Mouse (Mus musculus) midbrain, embryonic 14.5 days (tissue): ENCODE measurements around the gene Prkd1. TPM values are rescaled to one million over a fixed set of nuclear protein-coding genes. Genes with fewer than 3 reads are reported as not detected.
A peak's percentile ranks its signal among the peaks of the same experiment; 100 is the strongest.

Experiments
- ATAC-seq: fragments of 200-750 bp; cut with Nextera tagmentation; 2 replicates; pipeline ENCODE4 v1.8.0; 2017; ENCODE audit warnings: moderate number of reproducible peaks, moderate library complexity; ENCODE audit not compliant: low FRiP score, low TSS enrichment
- DNase-seq: peaks from one replicate; pipeline ENCODE4 v3.0.0-alpha.2; 2015
- H3K27ac ChIP-seq: fragments of 300-500 bp; sonication (generic); replicated peaks from 2 replicates; pipeline ENCODE4 v1.5.1; 2014; ENCODE audit warnings: mild to moderate bottlenecking, low read depth, low read length, moderate library complexity
- H3K27me3 ChIP-seq: fragments of 300-500 bp; sonication (generic); 2 replicates; pipeline ENCODE4 v1.6.1; 2014; ENCODE audit warnings: low read length, control low read depth, mixed read lengths; ENCODE audit not compliant: control insufficient read depth, insufficient read depth
- H3K36me3 ChIP-seq: fragments of 300-500 bp; sonication (generic); 2 replicates; pipeline ENCODE4 v1.6.1; 2014; ENCODE audit warnings: low read length, control low read depth; ENCODE audit not compliant: control insufficient read depth, insufficient read depth
- H3K4me1 ChIP-seq: fragments of 300-500 bp; sonication (generic); 2 replicates; pipeline ENCODE4 v1.6.1; 2014; ENCODE audit warnings: mild to moderate bottlenecking, antibody characterized with exemption, low read length, control low read depth; ENCODE audit not compliant: control insufficient read depth, insufficient read depth
- H3K4me2 ChIP-seq: fragments of 300-500 bp; sonication (generic); 2 replicates; pipeline ENCODE4 v1.6.1; 2014; ENCODE audit warnings: mild to moderate bottlenecking, low read length, moderate library complexity
- H3K4me3 ChIP-seq: fragments of 300-500 bp; sonication (generic); replicated peaks from 2 replicates; pipeline ENCODE4 v1.5.1; 2014; ENCODE audit warnings: low read depth, low read length
- H3K9ac ChIP-seq: fragments of 300-500 bp; sonication (generic); replicated peaks from 2 replicates; pipeline ENCODE4 v1.6.1; 2014; ENCODE audit warnings: mild to moderate bottlenecking, low read length, moderate library complexity
- H3K9me3 ChIP-seq: fragments of 300-500 bp; sonication (generic); 2 replicates; pipeline ENCODE4 v1.6.1; 2016; ENCODE audit warnings: low read length, control low read depth, mixed read lengths; ENCODE audit not compliant: control insufficient read depth
- WGBS: fragments of 180-500 bp; shearing (Covaris S2); extraction: QIAGEN DNeasy Blood & Tissue Kit; methylation state at CpG from one replicate; pipeline ENCODE4 v1.1.7; 2014; 5-methylcytosine and 5-hydroxymethylcytosine counted together
- polyA plus RNA-seq: library from polyadenylated mRNA; unstranded; fragments of >200 nt; fragmentation: Nextera tagmentation; extraction: Ambion mirVana; gene quantifications from 2 replicates; pipeline ENCODE4 v1.2.1, GENCODE M21; 2014

The Prkd1 gene
- polyA plus RNA-seq, 1 experiment from 2014 or later = 2.8 TPM

DNA sequence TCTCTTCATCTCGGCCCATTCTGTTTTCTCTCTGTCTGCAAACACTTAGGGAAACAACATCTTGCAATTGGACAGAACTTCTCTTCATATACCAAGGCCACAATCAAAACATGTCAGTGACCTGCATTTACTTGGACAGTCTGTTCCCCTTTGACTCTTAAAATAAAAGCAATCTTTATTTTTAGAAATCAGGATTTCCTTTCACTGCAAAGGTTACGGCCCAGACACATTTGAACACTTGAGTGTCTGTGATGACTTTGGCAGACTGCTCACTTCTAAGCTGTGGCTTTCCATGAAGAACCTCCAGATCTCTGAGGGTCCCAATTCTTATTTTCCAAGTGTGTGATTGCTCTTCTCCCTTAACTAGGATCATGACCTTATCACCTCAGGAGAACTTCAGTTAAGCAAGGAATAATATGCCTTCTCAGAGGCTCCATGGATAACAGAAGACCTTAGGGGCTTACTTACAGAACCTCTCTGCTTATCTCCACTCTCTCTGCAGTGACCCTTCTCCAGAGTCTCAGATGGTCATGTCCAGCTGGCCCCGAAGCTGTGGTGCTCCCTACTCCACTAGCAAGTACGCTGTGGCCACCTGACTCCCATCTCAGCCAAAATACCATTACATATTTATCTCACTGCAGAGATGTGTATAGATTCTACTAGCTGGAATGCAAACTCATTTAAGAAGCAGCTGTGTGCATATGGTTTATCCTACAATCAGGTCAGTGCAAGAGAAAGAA is 137.2 kb downstream of the Prkd1 start:
- Histone ChIP-seq H3K9me3 (no peaks in the 10 kb centered on the region), H3K27me3 (no peaks in the 10 kb centered on the region), H3K36me3 (no peaks in the 10 kb centered on the region), H3K4me1 (no peaks in the 10 kb centered on the region), H3K4me3 (no peak overlapping the region), H3K9ac (no peak overlapping the region), H3K27ac (no peak overlapping the region), H3K4me2 (no peak overlapping the region)
- WGBS = 94% methylated on average over 4 of the region's 4 CpGs
- DNase-seq = no peak
- ATAC-seq = no peak

DNA sequence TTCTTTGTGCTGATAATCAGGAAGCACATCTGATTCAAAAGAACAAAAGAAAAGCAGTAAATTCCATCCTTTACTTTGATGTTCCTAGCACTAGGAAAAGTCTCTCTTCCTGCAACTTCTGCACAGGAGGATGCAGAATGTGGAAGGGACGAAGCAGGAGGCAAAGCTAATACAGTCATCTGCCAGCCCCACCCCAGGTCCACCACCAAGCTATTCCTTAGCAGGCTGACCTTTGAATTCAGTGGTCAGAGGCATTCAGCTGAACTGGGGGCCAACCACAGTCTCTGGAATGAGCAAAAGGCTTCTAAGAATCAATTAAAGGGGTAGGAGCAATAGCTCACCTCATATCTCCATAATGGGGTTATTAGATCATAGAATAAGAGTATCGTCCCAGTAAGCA is 140.1 kb downstream of the Prkd1 start:
- Histone ChIP-seq H3K27me3 (no peaks in the 10 kb centered on the region), H3K27ac (no peak overlapping the region), H3K4me2 (no peak overlapping the region), H3K4me1 (no peaks in the 10 kb centered on the region), H3K9ac (no peak overlapping the region), H3K36me3 (no peaks in the 10 kb centered on the region), H3K4me3 (no peak overlapping the region), H3K9me3 (no peaks in the 10 kb centered on the region)
- no peak for ATAC-seq
- no peak for DNase-seq
- WGBS = 78% methylated on average over 2 of the region's 2 CpGs

DNA sequence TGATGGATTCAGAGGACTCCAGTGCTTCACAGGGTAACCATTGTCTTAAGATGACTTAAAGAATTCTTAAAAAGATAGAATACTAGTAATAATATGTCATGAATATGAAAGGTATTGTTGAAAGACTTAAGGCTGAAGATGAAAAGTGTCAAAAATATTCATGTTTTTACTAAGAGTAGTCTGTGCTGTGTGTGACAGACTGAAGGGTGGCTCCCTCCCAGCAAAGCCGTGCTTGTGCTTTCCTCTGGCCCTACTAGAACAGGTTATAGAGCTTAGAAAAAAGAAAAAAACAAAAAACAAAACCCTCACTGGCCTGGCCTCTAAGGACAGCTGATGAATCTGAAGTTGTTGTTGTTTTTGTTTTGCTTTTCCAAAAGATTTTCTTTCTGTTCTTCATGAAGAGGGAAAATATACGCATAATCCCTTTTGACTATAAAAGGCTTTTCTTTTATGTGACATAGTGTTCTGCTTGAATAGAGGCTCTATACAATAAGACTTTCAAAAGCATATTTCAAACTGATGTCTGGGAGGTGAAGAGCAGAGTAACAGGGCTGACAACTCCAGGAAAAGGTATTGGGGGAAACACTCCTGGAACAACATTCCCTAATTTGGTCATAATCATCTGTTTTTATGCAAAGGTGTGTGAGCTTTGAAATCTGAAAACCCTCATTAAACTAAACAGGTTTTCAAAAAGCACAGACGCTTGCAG is 148.9 kb downstream of the Prkd1 start:
- H3K36me3 ChIP-seq = no peaks in the 10 kb centered on the region
- H3K9ac ChIP-seq = no peak overlapping the region
- no peaks in the 10 kb centered on the region for H3K4me1 ChIP-seq
- no peaks in the 10 kb centered on the region for H3K9me3 ChIP-seq
- no peak overlapping the region for H3K27ac ChIP-seq
- DNase-seq = no peak
- WGBS = 34% methylated on average over 3 of the region's 3 CpGs
- no peak overlapping the region for H3K4me3 ChIP-seq
- no peaks in the 10 kb centered on the region for H3K27me3 ChIP-seq
- no peak overlapping the region for H3K4me2 ChIP-seq
- ATAC-seq = no peak

DNA sequence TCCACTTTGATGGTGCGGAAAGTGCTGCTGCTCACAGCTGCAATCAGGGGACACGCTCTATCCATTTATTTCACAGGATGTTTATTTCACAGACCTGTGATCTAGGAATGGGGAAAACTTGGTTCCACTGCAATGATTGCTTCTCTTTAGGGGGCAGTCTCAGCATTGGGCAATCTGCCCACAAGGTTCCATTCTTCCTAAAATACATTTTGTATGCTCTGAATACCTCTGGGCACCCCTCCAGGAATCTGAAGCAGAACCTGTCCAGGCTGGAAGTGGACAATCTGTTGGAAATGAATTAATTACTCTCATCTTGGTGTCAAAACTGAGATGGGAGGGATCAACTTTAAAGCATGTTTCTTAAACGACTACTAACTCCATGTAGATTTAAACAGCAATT is 152.9 kb downstream of the Prkd1 start:
- no peak overlapping the region for H3K4me3 ChIP-seq
- no peak overlapping the region for H3K27ac ChIP-seq
- no peaks in the 10 kb centered on the region for H3K4me1 ChIP-seq
- WGBS = 83% methylated on average over 3 of the region's 3 CpGs
- H3K4me2 ChIP-seq = no peak overlapping the region
- peak; percentile 25 for DNase-seq
- H3K9ac ChIP-seq = no peak overlapping the region
- H3K9me3 ChIP-seq = no peaks in the 10 kb centered on the region
- no peaks in the 10 kb centered on the region for H3K36me3 ChIP-seq
- no peaks in the 10 kb centered on the region for H3K27me3 ChIP-seq
- ATAC-seq = no peak

DNA sequence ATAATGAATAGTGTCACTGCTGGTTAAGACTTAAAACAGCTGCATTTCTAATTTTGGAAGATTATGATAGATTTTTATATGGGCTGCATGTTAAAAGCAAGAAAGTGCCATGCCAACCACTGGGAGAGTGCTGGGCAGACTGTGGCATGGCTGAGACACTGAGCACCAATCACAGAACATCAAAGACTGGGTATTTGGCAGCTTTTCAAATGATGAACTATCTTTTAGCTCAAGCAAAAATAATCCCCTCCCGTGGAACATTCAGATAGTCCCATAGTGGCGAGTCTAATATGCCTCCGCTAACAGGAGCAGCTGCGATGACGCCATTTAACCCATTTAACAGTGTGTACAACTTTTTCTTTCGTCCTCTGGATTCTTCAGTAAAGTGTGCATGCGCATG is 169.1 kb downstream of the Prkd1 start:
- no peaks in the 10 kb centered on the region for H3K27me3 ChIP-seq
- no peaks in the 10 kb centered on the region for H3K4me1 ChIP-seq
- 71% methylated on average over 7 of the region's 7 CpGs for WGBS
- H3K9me3 ChIP-seq = no peaks in the 10 kb centered on the region
- ATAC-seq (no peak), DNase-seq (peak; percentile 39)
- H3K36me3 ChIP-seq = no peaks in the 10 kb centered on the region
- H3K4me2 ChIP-seq = no peak overlapping the region
- no peak overlapping the region for H3K27ac ChIP-seq
- no peak overlapping the region for H3K9ac ChIP-seq
- no peak overlapping the region for H3K4me3 ChIP-seq

DNA sequence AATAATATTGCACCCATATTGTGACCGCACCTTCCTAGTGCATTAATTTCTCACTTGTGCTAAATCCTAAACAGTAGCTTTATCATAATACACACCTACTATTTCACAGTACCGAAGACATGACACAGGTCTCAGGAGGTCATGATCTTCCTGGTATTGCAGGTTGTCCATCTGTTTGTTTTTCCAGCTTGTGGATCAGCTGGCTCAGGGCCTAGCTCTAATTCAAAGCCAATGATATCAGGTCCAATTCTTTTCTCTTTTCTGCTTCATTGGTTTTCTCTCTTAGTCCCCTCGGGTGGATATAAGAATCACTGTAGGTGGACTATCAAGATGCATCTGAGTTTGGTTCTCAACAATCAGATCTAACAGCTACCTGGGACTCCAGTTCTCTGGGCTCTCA is 191.7 kb downstream of the Prkd1 start:
- Histone ChIP-seq H3K4me1 (no peaks in the 10 kb centered on the region), H3K27ac (no peak overlapping the region), H3K9me3 (no peaks in the 10 kb centered on the region), H3K4me3 (no peak overlapping the region), H3K4me2 (no peak overlapping the region), H3K36me3 (no peaks in the 10 kb centered on the region), H3K27me3 (no peaks in the 10 kb centered on the region), H3K9ac (no peak overlapping the region)
- DNase-seq = no peak
- no peak for ATAC-seq
- WGBS = 90% methylated on average over 3 of the region's 3 CpGs

DNA sequence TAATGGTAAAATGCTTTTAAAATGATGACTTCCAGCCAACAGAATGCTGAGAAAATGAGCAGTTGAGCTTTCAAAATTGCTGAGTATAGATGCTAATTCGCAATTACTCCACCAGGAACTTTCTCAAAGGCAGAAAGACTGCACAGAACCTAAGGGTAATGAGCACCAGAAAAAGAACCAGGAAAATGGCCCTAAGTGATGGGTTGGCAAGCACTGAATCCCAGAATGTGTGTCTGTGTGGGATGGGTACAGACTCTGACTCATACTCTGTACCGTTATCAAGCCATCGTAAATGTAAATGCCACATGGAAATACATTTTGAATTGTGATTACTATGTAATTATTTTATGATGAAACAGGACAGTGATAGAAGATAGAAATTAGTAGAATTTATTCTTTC is 197.1 kb downstream of the Prkd1 start:
- Histone ChIP-seq H3K27ac (no peak overlapping the region), H3K9ac (no peak overlapping the region), H3K9me3 (no peaks in the 10 kb centered on the region), H3K4me2 (no peak overlapping the region), H3K4me3 (no peak overlapping the region), H3K36me3 (no peaks in the 10 kb centered on the region), H3K27me3 (no peaks in the 10 kb centered on the region), H3K4me1 (no peaks in the 10 kb centered on the region)
- no peak for ATAC-seq
- WGBS = 93% methylated on average over 3 of the region's 3 CpGs
- no peak for DNase-seq

DNA sequence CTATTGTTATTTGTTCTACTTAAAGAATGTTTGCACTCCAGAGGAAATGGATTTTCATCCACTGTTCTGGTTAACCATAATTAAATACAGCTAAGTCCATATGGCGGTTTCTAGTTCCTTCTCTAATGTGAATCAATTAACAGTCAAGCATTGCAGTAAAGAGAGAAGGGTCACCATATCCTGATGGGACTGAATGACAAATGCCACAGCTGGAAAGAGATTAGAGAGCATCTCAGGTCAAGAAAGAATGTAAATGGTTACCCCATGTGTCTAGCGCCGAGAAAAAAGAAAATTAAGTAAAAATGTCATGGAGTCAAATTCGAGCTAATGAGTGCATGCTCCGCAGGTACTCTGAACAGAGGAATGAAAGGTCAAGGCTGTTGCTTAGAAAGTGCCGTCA is 212.2 kb downstream of the Prkd1 start:
- H3K36me3 ChIP-seq = no peaks in the 10 kb centered on the region
- peak; percentile 2 for DNase-seq

DNA sequence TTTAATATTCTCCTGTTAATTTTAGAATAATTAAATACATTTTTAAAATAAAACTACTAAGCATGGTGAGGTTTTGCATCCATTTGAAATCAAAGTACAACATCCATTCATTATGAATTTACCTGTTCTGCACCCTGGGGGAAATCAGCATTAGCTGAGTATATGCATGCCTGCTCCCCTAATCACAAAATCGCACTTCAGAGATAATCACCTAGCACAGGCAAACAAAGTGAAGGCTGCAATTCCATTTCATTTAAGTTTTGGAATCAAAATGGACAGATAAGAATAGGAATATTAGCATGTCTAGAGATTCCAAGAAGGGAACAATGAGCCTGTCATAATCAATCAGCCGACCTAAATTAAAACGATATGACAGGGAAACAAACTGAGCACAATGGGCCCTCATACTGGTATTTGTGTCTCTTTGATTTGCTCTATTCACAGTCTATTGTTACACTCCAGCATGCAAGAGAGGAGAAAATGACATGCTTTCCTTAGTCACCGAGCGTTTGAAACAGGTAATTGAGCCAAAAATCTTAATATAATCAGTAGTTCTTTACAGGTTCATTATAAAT is 218.7 kb downstream of the Prkd1 start:
- Histone ChIP-seq H3K9ac (no peak overlapping the region), H3K27ac (no peak overlapping the region), H3K4me3 (no peak overlapping the region), H3K9me3 (no peaks in the 10 kb centered on the region), H3K4me1 (no peaks in the 10 kb centered on the region), H3K27me3 (no peaks in the 10 kb centered on the region), H3K4me2 (no peak overlapping the region), H3K36me3 (no peaks in the 10 kb centered on the region)
- WGBS = 45% methylated on average over 5 of the region's 5 CpGs
- DNase-seq (peak; percentile 28), ATAC-seq (no peak)

More for the DNA sequence above, 212.2 kb downstream of the Prkd1 start:
- no peak overlapping the region for H3K27ac ChIP-seq
- no peak overlapping the region for H3K9ac ChIP-seq
- H3K4me2 ChIP-seq = no peak overlapping the region
- no peaks in the 10 kb centered on the region for H3K27me3 ChIP-seq
- H3K4me3 ChIP-seq = no peak overlapping the region
- no peaks in the 10 kb centered on the region for H3K4me1 ChIP-seq
- 75% methylated on average over 6 of the region's 6 CpGs for WGBS
- no peak for ATAC-seq
- H3K9me3 ChIP-seq = no peaks in the 10 kb centered on the region
